Mouse (Mus musculus): Measurements from ENCODE around the gene Fam13a.
A peak's percentile ranks its signal among the peaks of the same experiment; 100 is the strongest.

Gene Fam13a

GRCm38 (mm10) chr6:59024164-59024724 lies at the start of gene Fam13a:
Gene Fam13a, minus strand, starts transcription at chr6:59024549.
- DNase-seq (ENCODE audit: extremely low read depth, insufficient read length, low spot score), result peak; percentile 66

- no peak for DNase-seq (ENCODE audit: extremely low read depth, insufficient read length, low spot score)
These were observed 48.0 kb upstream of the Fam13a start for GRCm38 (mm10) chr6:59072096-59073060.

GRCm38 (mm10) chr6:59071691-59072090 lies 47.3 kb upstream of the Fam13a start:
- DNase-seq (ENCODE audit: extremely low read depth, insufficient read length, low spot score), result no peak

- peak; percentile 54 for DNase-seq (ENCODE audit: extremely low read depth, insufficient read length, low spot score)
These were observed 43.8 kb upstream of the Fam13a start for GRCm38 (mm10) chr6:59068187-59068586.

- no peak for DNase-seq (ENCODE audit: extremely low read depth, insufficient read length, low spot score)
These were observed 40.1 kb upstream of the Fam13a start for GRCm38 (mm10) chr6:59064440-59064839.

GRCm38 (mm10) chr6:59053232-59053631 lies 28.9 kb upstream of the Fam13a start:
- DNase-seq (ENCODE audit: extremely low read depth, insufficient read length, low spot score), result no peak

- no peak for DNase-seq (ENCODE audit: extremely low read depth, insufficient read length, low spot score)
These were observed 15.4 kb upstream of the Fam13a start for GRCm38 (mm10) chr6:59039719-59040118.

- DNase-seq (ENCODE audit: extremely low read depth, insufficient read length, low spot score), result no peak
These were observed 8.4 kb upstream of the Fam13a start for GRCm38 (mm10) chr6:59032748-59033147.

GRCm38 (mm10) chr6:59031539-59031938 lies 7.2 kb upstream of the Fam13a start:
- DNase-seq (ENCODE audit: extremely low read depth, insufficient read length, low spot score), result no peak

- no peak for DNase-seq (ENCODE audit: extremely low read depth, insufficient read length, low spot score)
These were observed 6.3 kb upstream of the Fam13a start for GRCm38 (mm10) chr6:59030667-59031066.

GRCm38 (mm10) chr6:59030037-59030436 lies 5.7 kb upstream of the Fam13a start:
- DNase-seq (ENCODE audit: extremely low read depth, insufficient read length, low spot score), result no peak

- no peak for DNase-seq (ENCODE audit: extremely low read depth, insufficient read length, low spot score)
These were observed 4.5 kb upstream of the Fam13a start for GRCm38 (mm10) chr6:59028871-59029270.

- DNase-seq (ENCODE audit: extremely low read depth, insufficient read length, low spot score), result no peak
These were observed 457 bp upstream of the Fam13a start for GRCm38 (mm10) chr6:59024806-59025205.

- DNase-seq (ENCODE audit: extremely low read depth, insufficient read length, low spot score), result no peak
These were observed 740 bp downstream of the Fam13a start for GRCm38 (mm10) chr6:59023455-59024163.

- no peak for DNase-seq (ENCODE audit: extremely low read depth, insufficient read length, low spot score)
These were observed 1.7 kb downstream of the Fam13a start for GRCm38 (mm10) chr6:59022621-59023020.

GRCm38 (mm10) chr6:59020346-59020745 lies 4.0 kb downstream of the Fam13a start:
- no peak for DNase-seq (ENCODE audit: extremely low read depth, insufficient read length, low spot score)

- DNase-seq (ENCODE audit: extremely low read depth, insufficient read length, low spot score), result no peak
These were observed 4.5 kb downstream of the Fam13a start for GRCm38 (mm10) chr6:59019847-59020246.

- no peak for DNase-seq (ENCODE audit: extremely low read depth, insufficient read length, low spot score)
These were observed 8.0 kb downstream of the Fam13a start for GRCm38 (mm10) chr6:59016336-59016832.

GRCm38 (mm10) chr6:59014760-59015159 lies 9.6 kb downstream of the Fam13a start:
- DNase-seq (ENCODE audit: extremely low read depth, insufficient read length, low spot score), result no peak

- DNase-seq (ENCODE audit: extremely low read depth, insufficient read length, low spot score), result no peak
These were observed 10.1 kb downstream of the Fam13a start for GRCm38 (mm10) chr6:59014088-59014759.

- no peak for DNase-seq (ENCODE audit: extremely low read depth, insufficient read length, low spot score)
These were observed 13.6 kb downstream of the Fam13a start for GRCm38 (mm10) chr6:59010792-59011191.

Data from 3134 (cell line).